Mouse (Mus musculus) c-Kit-negative CD71-positive TER-119-positive erythroid progenitor cells, embryonic 14.5 days (primary cell): ENCODE data around the gene Miga2.
A peak's percentile ranks its signal among the peaks of the same experiment; 100 is the strongest.
"Not testable (repeated sequence)": the region's sequence is repeated elsewhere in the genome, so short reads cannot be mapped to it uniquely, and the experiment has no call there.

Source experiments
- DNase-seq: peaks from one replicate; pipeline ENCODE4 v3.0.0-alpha.2; 2013; ENCODE audit warnings: low read depth, low spot score

The Miga2 gene

DNA sequence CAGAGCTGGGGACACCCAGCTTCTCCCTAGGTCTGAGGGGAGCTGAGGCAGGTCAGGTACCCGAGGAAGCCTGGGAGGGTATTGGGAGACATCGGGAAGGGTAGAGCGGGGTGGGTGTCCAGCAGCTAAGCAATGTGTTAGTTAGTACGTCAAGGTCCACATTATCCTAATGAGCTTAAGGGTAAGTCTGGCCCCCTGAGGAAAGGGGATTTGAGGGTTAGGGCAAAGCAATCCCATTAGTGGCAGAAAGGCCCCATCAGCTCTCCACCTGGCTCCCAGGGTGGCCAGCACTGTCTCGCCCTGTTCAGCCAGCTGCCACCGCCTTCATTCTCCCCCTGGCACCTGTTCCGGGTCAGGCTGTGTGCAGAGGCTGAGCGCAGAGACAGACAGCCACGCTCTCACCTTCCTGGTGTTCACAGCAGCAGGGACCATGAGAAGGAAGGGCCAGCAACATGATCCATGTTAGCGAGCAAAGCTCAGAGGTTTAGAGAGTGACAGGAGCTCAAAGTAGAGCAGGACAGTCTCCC is 34.0 kb downstream of the Miga2 start:
- no peak for DNase-seq

DNA sequence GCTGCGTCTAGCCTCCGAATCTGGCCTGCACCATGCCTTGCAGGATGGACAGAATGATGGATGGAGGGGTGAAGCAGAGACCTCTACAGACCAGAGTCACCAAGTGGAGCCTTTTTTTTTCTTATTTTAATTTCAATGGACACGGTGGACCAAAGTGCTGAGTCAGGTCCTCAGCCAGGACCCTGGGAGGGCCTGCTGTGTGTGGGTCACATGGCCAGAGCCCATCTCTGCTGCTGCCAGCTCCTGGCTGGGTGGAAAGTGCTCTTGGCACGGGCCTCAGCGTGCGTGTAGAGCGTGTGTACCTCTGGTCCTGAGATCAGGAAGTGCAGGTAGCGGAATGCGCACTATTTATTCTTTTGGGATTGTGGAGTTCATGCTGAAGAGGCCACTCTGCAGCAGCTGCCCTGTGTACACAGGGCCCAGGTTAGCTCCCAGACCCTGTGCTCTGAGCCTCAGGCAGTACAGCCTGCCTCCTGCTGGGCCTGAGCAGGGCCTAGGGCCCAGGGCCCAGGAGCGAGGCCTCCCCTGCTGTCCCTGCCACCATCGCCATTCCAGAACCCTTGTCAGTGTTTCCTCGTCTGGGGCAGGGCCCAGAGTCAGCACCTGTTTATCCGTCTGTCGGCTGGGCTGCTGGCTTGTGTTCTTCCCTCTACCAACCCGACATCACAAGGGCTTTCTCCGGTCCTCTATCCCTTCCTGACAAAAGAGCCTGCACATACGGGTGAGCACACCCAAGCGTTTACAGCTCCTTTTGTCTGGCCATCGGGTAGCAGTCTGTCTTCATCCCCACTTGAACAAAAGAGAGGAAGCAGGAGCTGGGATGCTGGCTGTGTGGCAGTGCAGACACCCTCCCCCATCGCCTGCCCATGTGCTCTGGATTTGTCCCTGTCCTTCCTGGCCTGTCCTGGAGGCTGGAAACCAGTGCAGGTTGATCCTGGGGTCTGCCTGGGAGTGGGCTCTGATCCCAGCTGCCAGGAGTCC is 35.4 kb downstream of the Miga2 start:
- no peak for DNase-seq

DNA sequence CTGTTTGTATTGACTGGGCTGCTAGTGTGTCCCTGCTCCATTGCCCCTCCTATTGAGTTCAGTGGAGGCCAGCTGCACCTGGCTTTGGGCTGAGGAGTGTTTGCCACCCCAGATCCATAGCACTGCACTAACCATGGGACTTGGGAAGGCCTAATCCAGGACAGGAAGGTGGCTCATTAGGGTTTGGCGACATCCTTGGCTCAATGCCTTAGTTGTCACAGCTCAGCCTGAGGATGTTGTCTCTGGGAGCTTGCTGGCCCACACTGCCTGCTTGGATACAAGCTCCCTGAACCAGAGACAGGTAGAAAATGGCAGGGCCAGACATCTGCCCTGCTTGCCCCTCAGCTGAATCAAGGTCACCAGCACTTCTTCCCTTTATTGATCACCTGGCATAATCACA is 37.5 kb downstream of the Miga2 start:
- no peak for DNase-seq

DNA sequence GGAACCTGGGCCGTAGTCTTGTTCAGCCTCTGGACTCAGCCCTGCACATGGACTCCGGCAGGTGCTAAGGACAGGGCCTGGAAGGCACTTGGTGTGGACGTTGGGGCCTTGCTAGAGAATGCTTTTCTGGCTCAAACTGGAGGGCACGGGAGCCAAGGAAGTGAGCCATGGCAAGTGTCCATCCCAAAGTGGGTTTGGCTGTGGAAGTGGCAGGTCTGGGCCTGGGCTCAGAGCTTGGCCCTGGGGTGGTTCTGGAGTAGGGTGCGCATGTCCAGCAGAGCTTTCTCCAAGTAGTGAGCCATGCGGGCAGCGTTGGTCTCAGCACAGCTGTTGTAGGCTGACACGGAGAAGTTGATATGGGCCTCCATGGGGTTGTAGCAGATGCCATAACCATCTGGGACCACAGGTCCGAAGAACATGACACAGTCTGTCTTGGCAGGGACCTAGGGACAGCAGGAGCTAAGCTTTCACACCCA is 38.4 kb downstream of the Miga2 start:
- DNase-seq = no peak

DNA sequence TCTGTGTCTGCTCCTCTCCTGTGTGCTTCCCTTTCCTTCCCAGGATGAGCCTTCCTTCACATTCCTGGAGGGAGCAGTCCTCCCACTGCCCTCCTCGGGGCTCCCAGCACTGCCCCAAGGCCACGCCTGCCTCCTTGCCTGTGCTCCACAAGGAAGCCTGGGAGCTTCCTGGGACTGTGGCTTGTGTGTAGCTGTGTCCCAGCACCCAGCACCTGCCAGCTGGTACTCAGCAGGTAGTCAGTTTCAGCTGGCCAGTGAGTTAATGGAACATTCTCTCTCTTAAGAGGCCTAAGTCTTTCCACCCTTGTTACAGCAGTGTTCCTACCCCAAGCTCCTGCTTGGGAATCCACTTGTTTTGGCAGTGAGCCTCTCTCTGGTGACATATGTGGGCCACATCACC is 38.8 kb downstream of the Miga2 start:
- no peak for DNase-seq

DNA sequence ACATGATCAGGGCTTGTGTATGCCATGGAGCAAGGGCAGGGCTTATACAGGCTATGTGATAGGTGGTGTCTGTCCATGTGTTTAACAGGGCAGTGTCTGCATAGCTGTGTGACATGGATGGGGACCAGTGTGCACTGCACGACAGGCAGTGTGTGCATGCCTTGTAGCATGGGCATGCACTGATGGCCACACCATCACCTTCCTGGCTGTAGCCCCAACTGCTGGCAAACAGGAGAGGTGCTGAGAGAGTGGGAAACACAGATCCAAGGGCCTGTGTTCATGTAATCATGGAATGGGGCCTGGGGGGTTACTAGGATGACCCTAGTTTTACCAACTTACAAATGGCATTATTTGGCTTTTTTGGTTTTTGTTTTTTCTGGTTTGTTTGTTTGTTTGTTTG is 39.8 kb downstream of the Miga2 start:
- DNase-seq = no peak

DNA sequence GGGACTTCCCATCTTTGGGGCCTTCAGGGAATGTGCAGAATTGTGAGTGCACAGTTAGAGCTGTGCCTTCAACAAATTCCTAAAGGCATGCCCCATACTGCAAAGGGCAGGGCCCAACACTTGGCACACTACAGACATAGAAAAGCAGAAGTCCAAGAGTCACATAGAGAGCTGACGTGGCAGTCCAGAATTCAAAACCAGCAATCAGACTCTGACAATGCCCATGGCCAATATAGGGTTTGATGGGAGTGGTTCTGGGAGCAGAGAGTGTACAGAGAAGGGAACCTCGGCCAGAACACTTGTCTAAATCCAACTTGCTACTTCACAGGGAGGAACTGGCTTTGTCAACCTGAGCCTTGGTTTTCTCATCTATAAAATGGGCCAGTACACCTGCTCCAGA is 43.2 kb downstream of the Miga2 start:
- no peak for DNase-seq

DNA sequence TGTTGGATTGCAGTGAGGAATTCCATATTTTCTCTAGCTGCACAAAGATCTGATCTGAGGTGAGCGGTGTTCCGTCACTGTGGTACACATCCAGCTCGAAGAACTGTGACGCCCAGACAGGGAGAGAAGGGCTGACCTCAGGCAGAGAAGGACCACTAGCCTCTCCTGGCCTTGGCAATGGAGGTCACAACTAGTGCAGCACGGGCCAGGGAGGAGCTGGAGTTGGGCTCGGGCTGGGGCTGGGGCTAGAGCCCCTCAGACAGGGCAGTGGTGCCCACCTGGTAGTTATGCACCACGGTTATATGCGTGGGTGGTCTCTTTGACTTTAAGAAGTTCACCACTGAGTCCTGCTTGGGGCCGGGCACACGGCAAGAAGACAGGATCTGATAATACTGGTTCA is 43.7 kb downstream of the Miga2 start:
- DNase-seq = no peak

DNA sequence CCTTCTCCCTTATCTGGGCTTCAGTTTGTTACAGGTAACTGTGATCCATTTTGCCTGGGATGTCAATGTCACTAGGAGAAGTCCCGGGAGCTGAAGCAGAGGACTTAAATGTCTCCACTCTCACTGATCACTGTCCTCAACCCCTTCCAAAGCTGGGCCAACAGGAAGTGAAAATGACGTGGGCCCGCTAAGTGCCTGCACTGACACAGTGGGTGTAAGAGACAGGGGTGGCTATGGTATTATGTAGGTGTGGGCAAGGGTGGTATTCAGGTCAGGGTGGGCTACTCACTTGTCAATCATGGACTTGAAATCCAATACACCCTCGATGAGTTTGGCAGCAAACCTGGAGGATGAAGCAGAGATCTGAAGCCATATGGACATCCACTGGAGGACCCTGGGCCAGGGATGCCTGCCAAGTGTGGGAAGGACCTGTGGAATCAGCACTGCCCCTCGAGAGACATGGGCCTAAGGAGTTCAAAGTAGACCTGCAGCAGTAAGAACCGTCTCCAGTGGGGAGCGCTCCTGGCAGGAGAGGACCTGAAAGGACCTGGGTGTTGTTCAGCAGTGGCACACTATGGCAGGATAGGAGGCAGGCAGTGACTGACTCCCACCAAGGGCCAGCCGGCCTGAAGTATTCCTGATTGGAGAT is 44.5 kb downstream of the Miga2 start:
- DNase-seq = no peak

DNA sequence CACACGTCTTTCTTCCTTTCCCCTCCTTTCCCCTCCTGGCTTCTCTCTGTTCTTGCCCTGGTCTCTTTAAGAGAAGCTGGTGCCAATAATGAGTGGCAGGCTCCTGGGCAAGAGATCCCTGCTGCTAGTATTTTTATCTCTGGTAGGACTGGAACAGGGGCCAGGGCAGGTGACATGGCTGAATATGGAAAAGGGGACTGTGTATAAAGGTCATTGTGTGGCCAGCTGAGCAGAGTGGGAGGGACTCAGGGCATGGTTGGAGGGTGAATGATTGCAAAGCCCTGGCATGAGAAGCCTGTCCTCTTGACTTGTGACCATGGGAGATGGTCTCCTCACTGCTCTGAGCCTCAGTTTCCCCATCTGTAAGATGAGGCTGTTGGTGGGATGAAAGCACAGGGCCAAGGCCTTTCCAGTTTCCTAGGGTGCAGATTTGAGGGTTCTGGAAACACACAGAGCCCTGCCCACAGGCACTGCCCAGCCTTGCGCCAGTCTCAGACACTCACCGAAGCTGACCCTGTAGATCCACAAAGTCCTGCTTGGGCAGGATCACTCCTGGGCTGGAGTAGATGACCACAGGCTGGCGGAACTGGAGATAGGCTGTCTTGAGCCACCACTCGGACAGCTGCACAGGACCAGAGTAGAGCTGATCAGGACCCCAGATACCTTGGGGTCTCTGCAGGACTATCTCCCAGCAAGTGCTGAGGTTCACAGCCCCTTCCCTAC is 45.6 kb downstream of the Miga2 start:
- DNase-seq = no peak

DNA sequence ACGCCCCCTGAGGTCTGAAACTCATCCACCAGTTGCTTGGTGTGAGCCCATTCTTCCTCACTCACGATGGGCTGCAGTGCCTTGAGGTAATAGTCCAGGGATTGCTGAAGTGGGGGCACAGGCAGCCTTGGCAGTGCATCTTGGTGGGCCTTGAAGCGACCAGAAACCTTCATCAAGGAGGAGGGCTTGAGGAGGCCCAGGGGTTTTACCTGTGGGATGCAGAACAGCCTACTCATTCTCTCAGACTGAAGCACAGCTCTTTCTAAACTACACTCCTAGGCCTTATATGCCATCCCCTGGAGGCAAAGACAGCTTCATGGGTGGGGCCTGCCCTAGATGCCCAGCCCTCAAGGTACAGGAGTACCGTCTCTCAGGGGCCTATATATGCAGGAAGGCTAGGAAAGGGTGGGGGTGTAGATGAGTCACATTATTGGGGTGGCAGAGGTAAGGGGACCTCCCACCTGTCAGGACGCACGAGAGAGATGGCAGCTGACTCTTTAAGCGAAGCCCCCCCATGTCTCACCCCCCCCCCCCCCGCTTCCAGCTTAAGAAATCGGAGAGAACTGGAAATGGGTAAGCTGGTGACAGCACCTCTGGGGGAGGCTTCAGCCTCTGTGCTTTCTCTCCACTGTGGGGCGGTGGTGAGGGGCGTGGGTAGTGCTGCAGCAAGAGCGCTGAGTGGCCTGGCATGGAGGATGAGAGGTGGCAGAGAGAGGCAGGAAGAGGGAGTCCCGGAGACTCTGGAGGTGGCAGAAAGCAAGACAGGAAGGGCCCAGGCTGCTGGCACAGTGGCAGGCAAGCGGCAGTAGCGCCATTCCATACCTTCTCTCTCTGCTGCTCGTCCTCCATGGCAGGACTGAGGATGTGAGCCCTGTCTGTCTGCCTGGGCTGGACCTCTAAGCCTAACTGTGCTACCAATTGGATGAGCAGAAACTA is 49.3 kb downstream of the Miga2 start:
- no peak for DNase-seq

DNA sequence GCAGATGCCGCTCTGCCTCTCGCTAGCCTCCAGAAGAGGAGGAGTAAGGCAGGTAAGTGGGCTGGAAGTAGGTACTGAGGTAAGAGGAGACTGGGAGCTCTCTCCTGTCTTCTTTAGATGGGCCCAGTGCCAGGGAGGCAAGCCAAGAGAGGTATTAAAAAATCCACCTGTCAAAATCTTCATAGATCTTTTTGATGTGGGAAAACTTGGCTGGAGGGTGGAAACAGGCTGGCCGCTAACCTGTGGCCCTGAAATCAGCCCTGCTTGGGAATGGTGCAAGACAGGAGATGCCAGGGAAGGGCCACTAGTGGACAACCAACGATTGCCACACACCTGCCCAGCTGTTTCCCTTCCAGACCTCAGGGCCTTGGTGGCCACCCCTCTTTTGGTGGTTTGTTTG is 50.1 kb downstream of the Miga2 start:
- no peak for DNase-seq

DNA sequence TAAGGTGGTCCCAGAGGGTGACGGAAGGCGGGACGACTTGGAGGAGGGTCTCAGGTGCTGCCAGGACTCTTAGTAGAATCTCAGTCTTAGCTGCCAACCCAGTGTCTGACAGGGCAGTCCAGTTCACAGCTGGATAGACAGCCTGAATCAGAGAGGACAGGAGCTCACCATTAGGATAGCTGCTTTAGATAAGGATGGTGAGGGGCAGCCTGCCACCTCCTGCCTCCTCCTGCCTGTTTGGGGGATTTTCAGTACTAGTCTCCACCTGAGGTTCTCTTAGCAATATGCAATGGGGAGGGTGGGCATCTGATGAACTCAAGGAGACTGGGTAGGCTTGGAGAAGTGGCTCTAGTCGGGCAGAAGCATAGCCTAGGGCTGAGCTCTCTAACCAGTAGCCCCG is 50.6 kb downstream of the Miga2 start:
- DNase-seq = no peak

DNA sequence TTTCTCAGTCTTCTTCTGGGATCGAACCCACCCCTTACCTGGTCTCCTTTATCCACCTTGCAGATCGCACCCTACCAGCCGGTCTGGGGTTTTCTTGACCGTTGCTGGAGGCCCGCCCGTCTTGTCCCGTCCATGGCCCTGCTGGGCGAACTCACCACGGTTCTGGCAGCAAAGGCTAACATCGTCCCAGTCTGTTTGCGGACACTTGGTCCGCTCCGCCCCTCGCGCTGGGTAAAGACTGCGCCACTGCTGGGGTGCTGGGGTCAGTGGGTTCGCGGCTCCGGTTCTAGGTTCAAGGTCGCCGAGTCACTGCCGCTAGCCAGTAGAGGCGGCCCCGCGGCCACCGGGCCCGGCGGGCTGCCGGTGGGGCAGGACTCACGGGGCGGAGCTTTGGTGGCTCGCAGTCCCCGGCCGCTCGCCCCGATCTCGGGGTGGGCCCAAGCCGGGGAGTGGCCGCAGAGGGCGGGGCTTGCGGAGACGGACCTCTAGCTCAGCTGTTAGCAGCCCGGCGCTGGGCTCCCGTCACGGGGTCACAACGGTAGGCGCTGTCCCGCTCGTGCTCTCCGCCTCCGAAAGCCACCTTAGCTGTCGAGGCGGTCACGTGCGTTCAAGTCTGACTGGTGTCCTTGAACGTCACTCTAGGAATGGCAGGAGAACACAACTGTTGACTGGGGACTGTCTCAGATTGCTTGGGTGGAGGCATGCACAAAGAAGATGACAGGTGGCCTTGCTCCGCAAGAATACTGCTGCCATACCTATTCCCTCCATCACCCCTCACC is 51.3 kb downstream of the Miga2 start, which contains the start of gene Crat:
Crat (minus strand) TSS at position 657 of the 779 bp plus-strand sequence.
- peak; percentile 82 for DNase-seq

DNA sequence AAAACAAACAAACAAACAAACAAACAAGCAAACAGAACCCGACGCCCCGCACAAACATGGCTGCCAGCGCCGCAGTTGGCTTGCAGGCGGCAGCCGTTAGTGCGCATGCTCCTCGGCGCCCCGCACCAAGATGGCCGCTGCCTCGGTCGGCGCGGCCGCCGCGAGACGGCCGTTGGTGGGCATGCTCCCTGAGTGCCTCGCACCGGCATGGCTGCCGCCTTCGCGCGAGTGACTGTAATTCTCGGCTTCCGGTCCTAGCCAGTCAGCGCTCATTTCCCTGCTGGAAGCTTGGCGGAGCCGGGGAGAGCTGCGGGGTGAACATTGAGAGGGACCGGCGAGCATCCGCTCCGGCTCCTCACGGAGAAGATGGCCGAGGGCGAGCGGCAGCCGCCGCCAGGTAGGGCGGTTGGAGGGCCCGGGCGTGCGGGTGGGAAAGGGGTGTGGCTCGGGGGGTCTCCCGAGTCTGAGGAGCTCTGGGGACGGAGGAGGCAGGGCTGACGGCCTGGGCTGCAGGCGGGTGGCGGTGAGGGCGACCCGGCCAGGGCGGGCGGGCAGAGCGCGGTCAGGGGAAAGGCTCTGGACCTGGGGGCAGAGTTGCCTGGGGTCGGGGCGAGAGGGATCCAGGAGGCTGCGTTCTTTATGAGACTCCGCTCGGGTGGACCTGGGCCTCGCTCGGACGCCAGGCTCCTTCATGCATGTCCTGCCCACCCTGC is 52.1 kb downstream of the Miga2 start, which contains the start of gene Ptpa:
Ptpa (plus strand) TSS at position 104 of the 713 bp plus-strand sequence.
- peak; percentile 84 for DNase-seq

DNA sequence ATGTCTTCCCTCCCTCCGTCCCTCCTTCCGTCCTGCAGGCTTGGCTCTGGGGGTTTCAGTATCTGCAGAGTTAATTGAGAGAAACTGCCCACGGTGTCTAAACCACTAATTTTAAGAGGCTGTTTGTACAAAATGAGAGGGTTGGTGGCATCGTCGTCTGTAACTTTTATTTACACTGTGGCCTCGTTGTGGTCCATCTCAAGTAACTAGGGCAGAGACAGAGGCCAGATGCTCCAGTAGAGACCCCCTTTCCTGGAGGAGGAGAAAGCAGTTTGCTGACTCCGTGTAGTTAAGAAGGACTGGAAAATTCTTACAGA is 52.6 kb downstream of the Miga2 start:
- DNase-seq = peak; percentile 27

DNA sequence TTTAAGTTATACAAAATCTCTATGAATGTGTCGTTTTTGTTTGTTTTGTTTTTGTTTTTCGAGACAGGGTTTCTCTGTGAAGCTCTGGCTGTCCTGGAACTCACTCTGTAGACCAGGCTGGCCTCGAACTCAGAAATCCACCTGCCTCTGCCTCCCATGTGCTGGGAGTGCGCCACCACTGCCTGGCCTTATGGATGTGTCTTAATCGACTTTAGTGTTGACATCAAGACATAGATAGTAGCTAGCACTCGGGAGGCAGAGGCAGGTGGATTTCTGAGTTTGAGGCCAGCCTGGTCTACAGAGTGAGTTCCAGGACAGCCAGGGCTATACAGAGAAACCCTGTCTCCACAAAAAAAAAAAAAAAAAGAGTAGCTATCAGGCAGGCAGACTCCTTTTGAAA is 53.1 kb downstream of the Miga2 start:
- DNase-seq = not testable (repeated sequence)

DNA sequence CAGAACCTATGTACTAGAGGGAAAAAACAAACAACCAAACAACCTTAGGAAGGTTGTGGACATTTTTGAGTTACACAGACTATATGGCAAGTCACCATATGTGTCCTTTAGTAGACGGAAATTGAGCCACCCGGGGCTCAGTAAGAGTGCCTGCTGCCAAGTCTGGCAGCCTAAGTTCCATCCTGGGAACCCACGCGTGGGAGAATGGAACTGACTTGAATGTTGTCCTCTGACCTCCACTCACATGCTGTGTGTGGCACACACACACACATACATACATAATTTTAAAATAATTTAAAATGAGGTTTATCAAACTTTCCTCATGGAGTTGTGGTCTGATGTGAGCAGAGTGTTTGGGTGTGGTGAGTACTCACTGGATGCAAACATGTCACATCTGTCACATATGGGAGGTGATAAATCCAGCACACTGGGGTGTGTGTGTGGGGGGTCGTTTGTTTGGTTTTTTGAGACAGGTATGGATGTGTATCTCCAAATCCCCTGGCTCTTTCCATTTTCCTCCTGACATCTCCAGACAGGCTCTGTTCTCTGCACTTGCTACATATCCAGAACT is 53.6 kb downstream of the Miga2 start:
- DNase-seq = peak; percentile 60

DNA sequence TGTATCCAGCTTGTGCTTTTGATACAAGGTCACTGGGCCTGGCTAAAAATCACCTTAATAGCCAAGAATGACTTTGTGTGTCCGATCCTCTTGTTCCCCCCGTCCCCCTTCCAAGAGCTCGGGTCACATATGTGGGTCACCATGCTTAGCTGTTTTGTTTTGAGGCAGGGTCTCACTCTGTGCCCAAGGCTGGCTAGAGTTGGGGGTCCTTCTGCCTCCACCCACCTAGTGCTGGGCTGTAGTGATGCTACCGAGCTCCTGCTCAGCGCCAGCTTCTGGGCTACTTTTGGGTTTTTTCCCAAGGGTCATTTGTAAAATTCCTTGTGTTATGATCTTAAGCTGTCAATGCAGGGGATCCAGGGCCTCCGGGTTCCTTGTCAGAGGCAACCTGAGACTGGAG is 54.2 kb downstream of the Miga2 start:
- no peak for DNase-seq
